In the genomic region with DNA sequence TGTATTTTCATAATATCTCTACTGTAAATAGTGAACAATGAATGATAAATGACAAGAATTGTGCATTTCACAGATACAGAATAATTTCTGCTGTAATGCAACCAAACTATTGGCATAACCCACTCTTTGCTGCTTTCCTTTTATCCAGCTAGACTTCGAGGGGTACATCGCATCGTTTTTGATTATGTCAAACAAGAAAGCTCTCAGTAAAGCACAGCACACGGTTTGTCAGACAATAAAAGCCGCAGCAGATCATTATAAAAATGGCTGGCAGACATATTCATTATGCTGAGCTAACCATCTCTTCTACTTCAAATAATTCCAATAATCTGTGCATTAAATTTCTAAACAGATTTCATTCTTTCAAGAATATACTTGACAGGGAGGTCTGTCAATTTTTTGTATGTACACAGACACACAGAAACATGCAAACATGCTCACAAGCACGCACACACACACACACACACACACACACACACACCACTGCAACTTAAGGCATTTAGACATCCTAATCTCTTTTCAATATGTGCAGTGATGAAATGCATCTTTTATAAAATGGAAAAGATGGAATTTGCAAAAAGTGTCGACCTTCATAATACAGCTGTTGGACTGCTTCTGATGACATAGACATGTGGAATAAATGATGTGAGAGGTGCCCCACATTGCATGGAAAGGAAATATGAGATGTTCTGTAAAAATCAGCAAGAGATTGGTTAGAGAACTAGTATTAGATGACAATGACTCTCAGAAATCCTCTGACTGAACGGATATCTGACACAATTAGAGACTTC, we compare ENCODE assay signal across 11 mouse cellular contexts.
"Had no signal": no experiment of that assay in that cellular context is flagged by ENCODE, and none has a peak within 500 bp of the region (broad histone marks: within the 10 kb centered on the region; RNA-seq: fewer than 3 reads in every experiment).

No protein-coding gene starts in this region.

- H3K27ac ChIP-seq: kidney, embryonic 15.5 days; limb, embryonic 15.5 days; liver, embryonic 12.5 days; neural tube, embryonic 12.5 days had no signal

- H3K36me3 ChIP-seq: kidney, embryonic 15.5 days; limb, embryonic 15.5 days; liver, embryonic 12.5 days; neural tube, embryonic 12.5 days had no signal

- H3K9ac ChIP-seq: kidney, embryonic 15.5 days; limb, embryonic 15.5 days; liver, embryonic 12.5 days; neural tube, embryonic 12.5 days had no signal

- H3K27me3 ChIP-seq: kidney, embryonic 15.5 days; limb, embryonic 15.5 days; liver, embryonic 12.5 days; neural tube, embryonic 12.5 days had no signal

- H3K9me3 ChIP-seq: kidney, embryonic 15.5 days; limb, embryonic 15.5 days; liver, embryonic 12.5 days; neural tube, embryonic 12.5 days had no signal

- DNase-seq: kidney, adult 2 months; kidney, postnatal 14 days; right cerebral cortex, postnatal 4 days; spleen, adult 18-20 months; thymus, adult 18-20 months; thymus, postnatal 14 days had no signal

- ATAC-seq: intestine, embryonic 16.5 days; liver, embryonic 12.5 days had no signal

- H3K4me3 ChIP-seq: kidney, embryonic 15.5 days; limb, embryonic 15.5 days; liver, embryonic 12.5 days; neural tube, embryonic 12.5 days had no signal

- H3K4me1 ChIP-seq: kidney, embryonic 15.5 days; limb, embryonic 15.5 days; liver, embryonic 12.5 days; neural tube, embryonic 12.5 days had no signal

- H3K4me2 ChIP-seq: kidney, embryonic 15.5 days; limb, embryonic 15.5 days; liver, embryonic 12.5 days; neural tube, embryonic 12.5 days had no signal
